Mouse (Mus musculus) hindbrain, embryonic 11.5 days (tissue): ENCODE data around the gene Adra2b. TPM values are rescaled to one million over a fixed set of nuclear protein-coding genes. Genes with fewer than 3 reads are reported as not detected.

ENCODE experiments used
- ATAC-seq: fragments of 200-750 bp; cut with Nextera tagmentation; 2 replicates; pipeline ENCODE4 v1.8.0; 2017; ENCODE audit warnings: mild to moderate bottlenecking, moderate TSS enrichment, moderate library complexity; ENCODE audit not compliant: low FRiP score
- DNase-seq: peaks from one replicate; pipeline ENCODE4 v3.0.0-alpha.2; 2015; ENCODE audit warnings: low spot score
- H3K27ac ChIP-seq: fragments of 300-500 bp; sonication (generic); 2 replicates; pipeline ENCODE4 v1.5.1; 2014; ENCODE audit warnings: mild to moderate bottlenecking, low read depth, low read length
- H3K27me3 ChIP-seq: fragments of 300-500 bp; sonication (generic); 2 replicates; pipeline ENCODE4 v1.6.1; 2014; ENCODE audit warnings: mild to moderate bottlenecking, low read length, moderate library complexity, mixed read lengths; ENCODE audit not compliant: control insufficient read depth, insufficient read depth
- H3K36me3 ChIP-seq: fragments of 300-500 bp; sonication (generic); 2 replicates; pipeline ENCODE4 v1.6.1; 2014; ENCODE audit warnings: mild to moderate bottlenecking, low read length, moderate library complexity, mixed read lengths; ENCODE audit not compliant: control insufficient read depth, insufficient read depth
- H3K4me1 ChIP-seq: fragments of 300-500 bp; sonication (generic); replicated peaks from 2 replicates; pipeline ENCODE4 v1.6.1; 2014; ENCODE audit warnings: low read length, mixed read lengths; ENCODE audit not compliant: control insufficient read depth, insufficient read depth
- H3K4me2 ChIP-seq: fragments of 300-500 bp; sonication (generic); replicated peaks from 2 replicates; pipeline ENCODE4 v1.6.1; 2014; ENCODE audit warnings: mild to moderate bottlenecking, low read depth, low read length
- H3K4me3 ChIP-seq: fragments of 300-500 bp; sonication (generic); 2 replicates; pipeline ENCODE4 v1.5.1; 2014; ENCODE audit warnings: low read depth, low read length
- H3K9ac ChIP-seq: fragments of 300-500 bp; sonication (generic); 2 replicates; pipeline ENCODE4 v1.6.1; 2014; ENCODE audit warnings: low read depth, low read length
- H3K9me3 ChIP-seq: fragments of 300-500 bp; sonication (generic); 2 replicates; pipeline ENCODE4 v1.6.1; 2016; ENCODE audit warnings: low read length; ENCODE audit not compliant: control insufficient read depth
- WGBS: fragments of 180-500 bp; shearing (Covaris S2); extraction: QIAGEN DNeasy Blood & Tissue Kit; methylation state at CpG from one replicate; pipeline ENCODE4 v1.1.7; 2014; 5-methylcytosine and 5-hydroxymethylcytosine counted together
- polyA plus RNA-seq: library from polyadenylated mRNA; unstranded; fragments of >200 nt; fragmentation: Nextera tagmentation; extraction: Ambion mirVana; gene quantifications from 2 replicates; pipeline ENCODE4 v1.2.1, GENCODE M21; 2014

The Adra2b gene
- polyA plus RNA-seq, 1 experiment from 2014 or later: 2.7 TPM

DNA sequence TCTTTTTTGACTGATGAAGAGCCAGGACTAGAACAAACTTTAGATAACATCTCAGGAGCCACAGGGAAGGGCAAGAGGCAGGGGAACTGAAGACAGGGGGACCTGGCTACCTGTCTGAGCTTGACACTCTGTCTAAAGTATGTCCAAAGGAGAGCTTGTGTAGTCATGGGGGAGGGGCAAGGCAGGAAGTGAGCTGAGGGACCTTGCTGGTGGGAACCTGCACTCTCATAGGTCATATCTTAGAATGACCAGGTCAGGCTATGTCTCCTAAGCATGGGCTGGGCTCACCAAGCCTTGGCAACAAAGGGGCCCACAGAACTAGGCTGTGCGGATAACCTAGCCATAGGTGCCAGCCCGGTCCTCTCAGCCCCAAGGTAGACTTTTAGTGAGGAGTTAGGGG lies 9.1 kb downstream of the Adra2b start:
- WGBS: 93% methylated on average over 2 of the region's 2 CpGs
- Histone ChIP-seq H3K36me3 (no peaks in the 10 kb centered on the region), H3K27ac (no peak overlapping the region), H3K4me3 (no peak overlapping the region), H3K9me3 (no peaks in the 10 kb centered on the region), H3K9ac (no peak overlapping the region), H3K27me3 (no peaks in the 10 kb centered on the region), H3K4me2 (no peak overlapping the region), H3K4me1 (no peaks in the 10 kb centered on the region)
- DNase-seq (no peak), ATAC-seq (no peak)

DNA sequence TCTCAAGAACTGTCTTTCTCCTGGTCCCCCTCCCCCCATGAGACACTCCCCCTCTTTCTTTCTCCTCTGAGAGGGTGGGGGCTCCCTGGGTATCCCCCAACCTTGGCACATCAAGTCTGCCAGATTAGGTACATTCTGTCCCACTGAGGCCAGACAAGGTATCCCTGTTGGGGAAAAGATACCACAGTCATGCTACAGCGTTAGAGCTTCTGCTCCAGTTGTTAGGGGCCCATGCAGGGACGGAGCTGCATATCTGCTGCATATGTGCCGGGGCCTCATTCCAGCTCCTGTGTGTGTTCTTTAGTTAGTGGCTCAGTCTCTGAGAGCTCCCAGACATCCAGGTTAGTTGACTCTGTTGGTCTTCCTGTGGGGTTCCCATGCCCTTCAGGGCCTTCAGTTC lies 11.1 kb downstream of the Adra2b start:
- ATAC-seq (no peak), DNase-seq (no peak)
- Histone ChIP-seq H3K27me3 (no peaks in the 10 kb centered on the region), H3K27ac (no peak overlapping the region), H3K9ac (no peak overlapping the region), H3K4me1 (no peaks in the 10 kb centered on the region), H3K4me2 (no peak overlapping the region), H3K9me3 (no peaks in the 10 kb centered on the region), H3K4me3 (no peak overlapping the region), H3K36me3 (no peaks in the 10 kb centered on the region)
- WGBS: 86% methylated on average over 3 of the region's 3 CpGs

GRCm38 (mm10) chr2:127375087-127375486 lies 12.1 kb downstream of the Adra2b start:
- H3K4me3 ChIP-seq: no peak overlapping the region
- H3K4me2 ChIP-seq: no peak overlapping the region
- ATAC-seq (no peak), DNase-seq (no peak)
- no peak overlapping the region for H3K27ac ChIP-seq
- H3K4me1 ChIP-seq: no peaks in the 10 kb centered on the region
- H3K9ac ChIP-seq: no peak overlapping the region
- H3K27me3 ChIP-seq: no peaks in the 10 kb centered on the region
- WGBS: 65% methylated on average over 3 of the region's 3 CpGs
- H3K36me3 ChIP-seq: no peaks in the 10 kb centered on the region
- no peaks in the 10 kb centered on the region for H3K9me3 ChIP-seq

DNA sequence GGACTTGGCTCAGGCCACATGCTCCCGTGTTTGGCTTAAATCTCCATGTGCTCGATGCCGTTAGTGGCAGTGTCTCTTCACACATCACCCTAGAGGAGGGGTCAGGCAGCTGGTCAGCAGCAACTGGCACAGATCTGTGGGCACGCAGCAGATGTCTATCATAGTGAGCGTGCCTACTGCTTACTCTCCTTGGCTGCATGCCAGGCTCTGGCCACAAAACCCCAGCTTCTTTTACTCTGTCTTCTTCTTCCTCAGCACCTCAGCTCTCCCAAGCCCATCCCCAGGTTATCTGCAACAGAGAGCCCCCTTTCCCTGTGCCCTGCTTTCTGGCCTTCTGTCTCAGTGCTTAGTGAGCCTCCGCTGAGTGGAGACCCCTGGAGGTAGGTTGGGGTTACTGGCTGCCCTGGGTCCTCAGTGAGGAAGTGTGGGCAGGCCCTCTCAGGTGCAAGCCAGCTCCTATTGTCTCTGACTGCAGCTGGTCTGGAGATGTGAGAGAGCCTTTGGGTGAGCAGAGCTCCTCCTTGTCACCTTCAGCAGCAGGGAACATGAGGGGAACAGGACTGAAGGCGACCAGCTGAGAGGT lies 12.8 kb downstream of the Adra2b start:
- H3K9ac ChIP-seq: no peak overlapping the region
- H3K9me3 ChIP-seq: no peaks in the 10 kb centered on the region
- 62% methylated on average over 7 of the region's 7 CpGs for WGBS
- no peaks in the 10 kb centered on the region for H3K36me3 ChIP-seq
- H3K27me3 ChIP-seq: no peaks in the 10 kb centered on the region
- no peaks in the 10 kb centered on the region for H3K4me1 ChIP-seq
- no peak overlapping the region for H3K4me2 ChIP-seq
- peak; percentile 39 for DNase-seq
- no peak for ATAC-seq
- no peak overlapping the region for H3K4me3 ChIP-seq
- no peak overlapping the region for H3K27ac ChIP-seq

- H3K4me2 ChIP-seq: no peak overlapping the region
- 83% methylated on average over 6 of the region's 6 CpGs for WGBS
Measured at GRCm38 (mm10) chr2:127376423-127377051, 13.5 kb downstream of the Adra2b start.

DNA sequence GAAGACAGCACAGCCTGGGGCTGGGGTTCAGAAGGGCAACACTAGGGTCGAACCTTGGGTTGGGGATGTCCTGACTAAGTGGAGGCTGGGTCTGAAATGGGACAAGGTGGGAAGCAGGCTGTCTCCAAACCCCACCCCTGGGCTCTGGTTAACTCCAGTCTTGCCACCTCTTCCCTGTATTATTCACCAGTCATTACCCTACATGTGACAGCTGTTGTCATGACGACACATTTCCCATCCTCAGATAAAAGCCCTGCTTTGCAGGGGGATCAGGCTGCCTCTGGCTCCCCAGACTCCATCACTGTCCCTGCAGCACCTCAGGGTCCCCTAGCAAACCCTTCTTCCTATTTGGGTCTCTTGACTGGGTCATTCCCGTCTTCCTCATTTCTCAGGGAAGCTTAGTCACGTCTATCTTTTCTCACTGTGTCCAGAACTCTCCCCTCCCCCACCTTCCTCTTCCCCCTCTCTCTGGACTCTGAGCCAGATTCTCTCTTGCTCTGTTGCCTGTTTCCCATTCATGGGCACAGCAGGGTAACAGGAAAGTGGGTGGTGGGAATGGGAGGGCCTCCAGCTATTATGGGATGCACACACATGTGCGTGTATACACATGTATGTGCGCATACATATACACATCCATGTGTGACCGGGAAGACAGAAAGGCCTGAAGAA lies 15.1 kb downstream of the Adra2b start:
- no peaks in the 10 kb centered on the region for H3K27me3 ChIP-seq
- no peaks in the 10 kb centered on the region for H3K36me3 ChIP-seq
- no peak overlapping the region for H3K4me3 ChIP-seq
- peak; percentile 36 for DNase-seq
- H3K27ac ChIP-seq: no peak overlapping the region
- 68% methylated on average over 7 of the region's 7 CpGs for WGBS
- H3K9me3 ChIP-seq: no peaks in the 10 kb centered on the region
- peak; percentile 53; the same call in 1 of the 2 replicates for ATAC-seq
- no peak overlapping the region for H3K4me2 ChIP-seq
- no peak overlapping the region for H3K9ac ChIP-seq
- H3K4me1 ChIP-seq: no peaks in the 10 kb centered on the region

More at GRCm38 (mm10) chr2:127376423-127377051, 13.5 kb downstream of the Adra2b start:
- Histone ChIP-seq H3K4me3 (no peak overlapping the region), H3K27ac (no peak overlapping the region), H3K36me3 (no peaks in the 10 kb centered on the region), H3K9me3 (no peaks in the 10 kb centered on the region), H3K4me1 (no peaks in the 10 kb centered on the region), H3K27me3 (no peaks in the 10 kb centered on the region), H3K9ac (no peak overlapping the region)
- no peak for DNase-seq
- no peak for ATAC-seq

DNA sequence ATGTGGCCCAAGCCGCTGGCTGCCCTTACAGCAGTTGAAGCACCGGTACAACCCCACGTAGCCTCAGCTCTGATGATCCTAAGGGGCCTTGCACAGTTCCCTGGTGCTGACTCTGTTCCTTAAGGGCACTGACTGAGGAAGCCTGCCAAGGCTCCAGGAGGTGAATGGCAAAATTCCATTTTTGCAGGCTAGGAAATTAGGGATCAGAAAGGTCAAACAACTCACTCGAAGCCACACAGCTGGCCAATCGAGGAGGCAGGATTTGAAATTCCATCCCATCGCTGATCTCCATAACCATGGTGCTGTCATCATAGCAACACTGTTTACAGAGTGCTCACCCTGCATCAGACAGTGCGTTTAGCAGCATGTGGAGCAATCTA lies 15.6 kb downstream of the Adra2b start:
- no peaks in the 10 kb centered on the region for H3K4me1 ChIP-seq
- H3K4me3 ChIP-seq: no peak overlapping the region
- no peaks in the 10 kb centered on the region for H3K36me3 ChIP-seq
- ATAC-seq (no peak), DNase-seq (no peak)
- no peak overlapping the region for H3K4me2 ChIP-seq
- H3K27me3 ChIP-seq: no peaks in the 10 kb centered on the region
- H3K9me3 ChIP-seq: no peaks in the 10 kb centered on the region
- 65% methylated on average over 7 of the region's 7 CpGs for WGBS
- H3K27ac ChIP-seq: no peak overlapping the region
- no peak overlapping the region for H3K9ac ChIP-seq

DNA sequence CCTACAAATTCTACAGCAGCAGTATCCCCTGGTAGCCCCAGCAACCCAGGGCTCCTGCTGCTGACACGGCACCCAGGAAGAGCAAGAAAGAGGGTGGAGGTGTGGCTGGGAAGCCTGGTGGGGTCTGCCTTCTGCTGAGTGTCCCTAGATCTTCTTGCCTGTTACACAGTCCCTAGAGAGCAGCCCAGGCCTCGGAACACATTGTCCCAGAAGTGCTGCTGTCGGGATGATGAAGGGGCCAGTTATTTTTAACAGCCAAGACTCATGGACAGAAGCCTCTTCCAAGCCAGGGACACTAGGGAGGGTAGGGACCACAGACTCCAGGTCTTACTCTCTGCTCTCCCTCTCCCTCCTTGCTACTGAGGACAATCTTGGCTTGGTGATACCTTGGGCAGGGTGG lies 16.2 kb downstream of the Adra2b start:
- DNase-seq: no peak
- Histone ChIP-seq H3K36me3 (no peaks in the 10 kb centered on the region), H3K9ac (no peak overlapping the region), H3K4me2 (no peak overlapping the region), H3K9me3 (no peaks in the 10 kb centered on the region), H3K27ac (no peak overlapping the region), H3K4me1 (no peaks in the 10 kb centered on the region), H3K4me3 (no peak overlapping the region), H3K27me3 (no peaks in the 10 kb centered on the region)
- WGBS: 73% methylated on average over 3 of the region's 3 CpGs
- no peak for ATAC-seq

- Histone ChIP-seq H3K4me3 (no peak overlapping the region), H3K4me1 (no peaks in the 10 kb centered on the region), H3K27me3 (no peaks in the 10 kb centered on the region), H3K9me3 (no peaks in the 10 kb centered on the region), H3K36me3 (no peaks in the 10 kb centered on the region), H3K9ac (no peak overlapping the region), H3K4me2 (no peak overlapping the region), H3K27ac (no peak overlapping the region)
- DNase-seq (no peak), ATAC-seq (no peak)
- 66% methylated on average over 7 of the region's 7 CpGs for WGBS
Measured at GRCm38 (mm10) chr2:127383881-127384280, 20.9 kb downstream of the Adra2b start.
